Mouse (Mus musculus) thymus, adult 2 months (tissue): Measurements from ENCODE around the gene Sun1.

Experiments
- CTCF ChIP-seq: fragments of 200-500 bp; IDR thresholded peaks from 2 replicates; pipeline ENCODE4 v1.5.1; 2012; ENCODE audit warnings: mild to moderate bottlenecking, control low read depth, low read length, moderate library complexity, borderline replicate concordance; ENCODE audit not compliant: control insufficient read depth, poor library complexity, insufficient read depth; ENCODE audit errors: extremely low read depth
- POLR2A ChIP-seq: fragments of 200-500 bp; IDR thresholded peaks from 2 replicates; pipeline ENCODE4 v1.6.1; 2012; ENCODE audit warnings: mild to moderate bottlenecking, low read length, control low read depth, moderate library complexity; ENCODE audit not compliant: control insufficient read depth, poor library complexity, insufficient read depth; ENCODE audit errors: extremely low read depth

- no peak for TF ChIP-seq CTCF
- TF ChIP-seq POLR2A = no peak
Measured at GRCm38 (mm10) chr5:139251736-139252080, 51.3 kb downstream of the Sun1 start.
